Mouse (Mus musculus): ENCODE measurements at regions not wholly inside any gene's neighbourhood (a gene's known extent, or its start where the extent isn't known, plus 50 kb on each side); places are given as distances from the start of the nearest gene placed in this dataset.
"Not testable (repeated sequence)": the region's sequence is repeated elsewhere in the genome, so short reads cannot be mapped to it uniquely, and the experiment has no call there.

DNA sequence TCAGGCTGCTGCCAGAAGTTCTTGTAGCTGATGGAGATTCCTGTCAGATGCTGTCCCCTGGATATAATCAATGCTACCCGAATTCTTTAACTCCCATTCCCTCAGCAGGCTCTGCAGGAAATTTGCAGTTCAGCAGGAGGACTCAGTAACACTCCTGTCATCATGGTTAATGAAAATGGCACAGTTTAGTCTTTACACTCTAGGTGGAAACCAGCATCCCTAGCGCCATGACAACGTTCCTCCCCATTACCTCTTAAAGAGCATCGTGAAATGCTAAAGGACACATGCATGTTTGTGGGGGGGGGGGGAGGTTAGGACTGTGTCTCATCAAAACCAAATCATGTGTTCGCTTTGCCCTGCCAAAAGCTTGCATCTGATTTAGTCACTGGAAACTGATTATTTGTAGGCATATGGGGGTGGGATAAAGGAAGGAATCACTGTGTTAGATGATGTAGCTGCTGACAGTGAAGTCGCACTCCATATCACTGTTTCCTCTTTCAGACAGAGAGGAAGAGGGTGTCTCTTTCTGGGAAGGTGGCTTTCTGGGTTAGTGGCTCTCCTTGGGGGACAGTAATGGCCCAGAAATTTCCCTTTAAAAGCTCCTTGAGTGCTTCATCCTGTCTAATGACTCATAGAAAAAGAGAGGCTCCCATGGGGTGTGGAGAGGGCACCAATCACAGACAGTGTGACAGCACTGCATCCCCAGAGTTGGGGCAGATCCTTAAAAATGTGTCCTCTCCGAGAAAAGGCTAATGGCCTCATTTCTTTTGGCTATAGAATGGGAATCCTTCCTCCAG, 351.5 kb downstream of the Plekhb2 start:
- Histone ChIP-seq H3K4me1 (no peaks in the 10 kb centered on the region), H3K4me3 (no peak overlapping the region), H3K4me2 (replicated peaks) (no peak overlapping the region), H3K27ac (no peak overlapping the region), H3K9me3 (peaks cover 3% of the 10 kb centered on the region; the same call in 1 of the 2 replicates), H3K27me3 (no peaks in the 10 kb centered on the region), H3K9ac (no peak overlapping the region), H3K36me3 (no peaks in the 10 kb centered on the region)
- 75% methylated on average over 7 of the region's 7 CpGs for WGBS
- ATAC-seq (ENCODE audit: insufficient number of reproducible peaks, insufficient read depth, low FRiP score, low TSS enrichment): no peak

DNA sequence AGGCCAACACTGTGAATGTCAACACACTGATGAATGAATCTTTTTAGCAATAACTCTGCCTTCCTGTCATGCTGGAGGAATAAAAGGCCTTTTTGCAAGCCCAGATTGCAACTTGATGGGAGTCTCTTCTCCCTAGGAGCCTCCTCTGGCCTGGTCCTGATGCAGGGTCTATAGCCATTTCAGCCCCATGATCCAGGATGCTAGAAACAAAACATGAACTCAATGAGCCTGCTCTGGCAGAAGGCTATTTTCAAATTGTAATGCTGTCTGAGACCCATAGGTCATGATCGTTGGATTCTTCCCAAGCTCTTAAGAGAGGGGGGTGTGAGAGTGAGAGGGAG, 352.1 kb downstream of the Plekhb2 start:
- H3K4me1 ChIP-seq: no peaks in the 10 kb centered on the region
- no peak overlapping the region for H3K9ac ChIP-seq
- H3K27me3 ChIP-seq: no peaks in the 10 kb centered on the region
- H3K4me3 ChIP-seq: no peak overlapping the region
- ATAC-seq (ENCODE audit: insufficient number of reproducible peaks, insufficient read depth, low FRiP score, low TSS enrichment): no peak
- no peak overlapping the region for H3K4me2 ChIP-seq (replicated peaks)
- no peak overlapping the region for H3K27ac ChIP-seq
- 96% methylated on average over 1 of the region's 1 CpGs for WGBS
- peaks cover 3% of the 10 kb centered on the region; the same call in 1 of the 2 replicates for H3K9me3 ChIP-seq
- H3K36me3 ChIP-seq: no peaks in the 10 kb centered on the region

DNA sequence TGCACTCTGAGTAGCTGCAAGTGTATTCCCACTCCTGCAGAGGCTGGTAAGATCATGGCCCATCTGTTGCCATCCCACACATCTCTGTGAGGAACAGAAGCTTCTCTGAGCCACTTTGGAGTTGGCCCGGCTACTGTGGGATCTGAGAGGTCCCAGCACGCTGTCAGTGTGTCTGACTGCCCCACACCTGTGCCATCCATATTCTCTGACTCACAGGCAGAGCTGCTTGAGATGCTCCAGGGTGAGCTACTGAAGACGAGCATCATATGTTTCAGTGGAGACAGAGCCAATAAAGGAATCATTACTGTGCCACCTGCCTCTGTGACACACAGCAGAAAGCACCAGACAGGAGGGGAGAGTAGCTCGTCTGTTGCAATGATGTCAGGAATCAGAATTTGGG, 352.8 kb downstream of the Plekhb2 start:
- Histone ChIP-seq H3K9me3 (peaks cover 3% of the 10 kb centered on the region; the same call in 1 of the 2 replicates), H3K9ac (no peak overlapping the region), H3K4me1 (no peaks in the 10 kb centered on the region), H3K36me3 (no peaks in the 10 kb centered on the region), H3K27me3 (no peaks in the 10 kb centered on the region), H3K4me2 (replicated peaks) (no peak overlapping the region), H3K4me3 (no peak overlapping the region), H3K27ac (no peak overlapping the region)
- ATAC-seq (ENCODE audit: insufficient number of reproducible peaks, insufficient read depth, low FRiP score, low TSS enrichment): no peak
- WGBS: 79% methylated on average over 4 of the region's 4 CpGs

DNA sequence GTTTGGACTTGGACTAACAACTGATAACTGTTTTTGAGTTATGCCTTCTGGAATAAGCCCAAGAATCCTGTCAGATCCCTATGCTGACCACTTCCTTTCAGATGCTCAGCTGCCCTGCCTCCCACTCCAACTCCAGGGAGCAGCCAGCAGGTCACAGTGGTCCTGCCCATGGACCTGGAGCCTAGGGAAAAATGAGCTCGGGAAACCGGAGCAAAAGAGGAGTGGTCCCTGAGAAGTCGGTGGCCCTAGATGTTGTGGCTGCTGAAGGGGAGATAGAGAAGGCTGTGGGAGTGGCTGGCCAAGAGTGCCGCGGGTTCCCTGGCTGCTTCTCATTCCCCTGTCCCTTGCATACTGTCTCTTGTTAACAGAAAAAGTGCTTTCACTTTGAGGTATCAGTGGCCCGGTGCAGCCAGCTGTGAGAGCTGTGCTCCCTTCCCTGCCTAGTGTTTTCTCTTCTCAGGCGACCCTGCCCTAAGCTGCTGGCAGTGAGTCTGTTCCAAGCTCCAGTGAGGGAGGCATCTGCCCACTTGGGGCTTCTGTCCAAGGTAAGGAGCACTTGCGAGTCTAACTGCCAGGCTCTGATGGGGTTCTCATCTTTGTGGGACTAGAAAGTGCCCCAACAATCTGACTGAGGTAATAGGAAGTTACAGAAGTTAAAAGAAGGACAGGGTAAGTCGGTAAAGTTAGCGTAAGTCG, 357.2 kb downstream of the Plekhb2 start:
- ATAC-seq (ENCODE audit: insufficient number of reproducible peaks, insufficient read depth, low FRiP score, low TSS enrichment): no peak

DNA sequence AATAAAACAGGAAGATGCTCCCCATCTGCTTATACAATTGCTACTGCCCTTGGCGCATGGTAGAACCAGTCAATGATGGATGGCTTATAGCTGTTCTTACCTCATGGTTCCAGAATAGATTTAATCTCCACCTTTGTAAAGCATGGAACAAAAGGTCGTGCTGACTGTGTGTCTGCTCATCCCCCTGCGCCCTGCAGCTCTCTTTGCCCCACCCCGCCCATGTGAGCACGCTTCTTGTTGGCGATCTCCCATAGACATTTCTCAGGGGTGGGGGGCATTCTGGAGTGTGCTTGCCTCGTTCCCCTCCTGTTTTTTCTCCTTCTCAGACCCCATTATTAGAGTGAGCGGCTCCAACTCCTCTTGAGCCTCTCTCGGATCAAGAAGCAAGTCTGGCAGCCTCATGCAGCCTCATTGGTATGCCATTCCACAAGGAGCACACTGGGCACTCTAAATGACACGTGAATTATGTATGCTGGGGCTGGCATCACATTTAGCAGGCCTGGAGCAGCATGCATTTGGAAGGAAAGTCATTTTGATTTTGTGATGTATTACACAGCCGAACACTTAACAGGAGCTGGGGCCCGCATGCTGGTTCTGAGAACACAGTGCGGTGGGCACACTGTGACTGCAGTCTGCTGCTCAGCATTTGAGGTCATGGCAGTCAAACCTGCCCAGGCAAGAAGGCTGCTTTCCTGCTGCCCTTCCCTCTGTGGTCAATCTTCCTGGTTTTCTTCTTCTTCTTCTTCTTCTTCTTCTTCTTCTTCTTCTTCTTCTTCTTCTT, 362.5 kb downstream of the Plekhb2 start:
- WGBS: 81% methylated on average over 13 of the region's 13 CpGs
- ATAC-seq (ENCODE audit: insufficient number of reproducible peaks, insufficient read depth, low FRiP score, low TSS enrichment): no peak
- no peak overlapping the region for H3K9ac ChIP-seq
- no peaks in the 10 kb centered on the region for H3K4me1 ChIP-seq
- no peaks in the 10 kb centered on the region for H3K9me3 ChIP-seq
- H3K36me3 ChIP-seq: no peaks in the 10 kb centered on the region
- H3K4me3 ChIP-seq: no peak overlapping the region
- H3K27me3 ChIP-seq: no peaks in the 10 kb centered on the region
- no peak overlapping the region for H3K27ac ChIP-seq
- no peak overlapping the region for H3K4me2 ChIP-seq (replicated peaks)

More for the DNA sequence above, 357.2 kb downstream of the Plekhb2 start:
- no peaks in the 10 kb centered on the region for H3K9me3 ChIP-seq
- H3K27ac ChIP-seq: no peak overlapping the region
- no peak overlapping the region for H3K4me2 ChIP-seq (replicated peaks)
- no peak overlapping the region for H3K4me3 ChIP-seq
- H3K27me3 ChIP-seq: no peaks in the 10 kb centered on the region
- no peaks in the 10 kb centered on the region for H3K4me1 ChIP-seq
- no peaks in the 10 kb centered on the region for H3K36me3 ChIP-seq
- 81% methylated on average over 11 of the region's 11 CpGs for WGBS
- no peak overlapping the region for H3K9ac ChIP-seq

DNA sequence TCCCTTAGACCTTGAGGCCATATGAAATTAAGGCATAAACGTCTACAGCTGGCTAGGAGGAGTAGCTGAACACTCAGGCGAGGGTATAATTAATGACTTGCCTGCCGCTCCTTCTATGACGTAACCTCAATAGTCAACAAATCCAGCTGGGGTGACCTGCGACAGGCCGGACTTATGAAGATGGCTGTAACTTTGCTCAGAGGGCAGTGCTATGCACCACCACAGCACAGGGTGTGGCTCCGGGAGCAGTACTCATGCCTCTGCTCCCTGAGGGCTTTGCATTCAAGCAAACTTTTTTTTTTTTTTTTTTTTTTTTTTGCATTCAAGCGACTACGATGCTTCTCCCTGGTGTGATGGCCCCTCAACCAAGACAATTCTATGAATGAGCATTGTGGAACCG, 364.1 kb downstream of the Plekhb2 start:
- no peak for ATAC-seq (ENCODE audit: insufficient number of reproducible peaks, insufficient read depth, low FRiP score, low TSS enrichment)
- no peak overlapping the region for H3K9ac ChIP-seq
- H3K36me3 ChIP-seq: no peaks in the 10 kb centered on the region
- H3K4me2 ChIP-seq (replicated peaks): no peak overlapping the region
- H3K4me1 ChIP-seq: no peaks in the 10 kb centered on the region
- no peak overlapping the region for H3K27ac ChIP-seq
- no peak overlapping the region for H3K4me3 ChIP-seq
- H3K27me3 ChIP-seq: no peaks in the 10 kb centered on the region
- WGBS: 73% methylated on average over 10 of the region's 10 CpGs
- no peaks in the 10 kb centered on the region for H3K9me3 ChIP-seq

DNA sequence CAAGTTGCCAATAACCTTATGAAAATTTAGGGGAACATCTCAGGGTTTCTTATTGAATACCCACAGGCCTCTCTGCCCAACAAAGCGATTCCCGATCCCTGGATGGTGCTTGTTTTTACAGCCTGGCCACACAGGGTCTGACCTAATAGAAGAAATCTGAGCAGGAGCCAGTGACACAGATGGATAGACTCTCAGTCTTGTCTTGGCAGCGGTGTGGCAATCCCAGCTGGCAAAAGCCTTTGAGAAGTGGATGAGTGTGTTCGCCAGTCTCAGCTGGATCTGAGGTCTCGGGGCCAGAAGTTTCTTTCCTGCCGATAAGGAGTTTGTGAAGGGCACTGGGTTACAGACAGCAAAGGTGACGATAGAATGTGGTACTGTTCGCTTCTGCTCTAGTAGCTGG, 366.6 kb downstream of the Plekhb2 start:
- Histone ChIP-seq H3K27me3 (no peaks in the 10 kb centered on the region), H3K27ac (no peak overlapping the region)
- WGBS: 86% methylated on average over 8 of the region's 8 CpGs

DNA sequence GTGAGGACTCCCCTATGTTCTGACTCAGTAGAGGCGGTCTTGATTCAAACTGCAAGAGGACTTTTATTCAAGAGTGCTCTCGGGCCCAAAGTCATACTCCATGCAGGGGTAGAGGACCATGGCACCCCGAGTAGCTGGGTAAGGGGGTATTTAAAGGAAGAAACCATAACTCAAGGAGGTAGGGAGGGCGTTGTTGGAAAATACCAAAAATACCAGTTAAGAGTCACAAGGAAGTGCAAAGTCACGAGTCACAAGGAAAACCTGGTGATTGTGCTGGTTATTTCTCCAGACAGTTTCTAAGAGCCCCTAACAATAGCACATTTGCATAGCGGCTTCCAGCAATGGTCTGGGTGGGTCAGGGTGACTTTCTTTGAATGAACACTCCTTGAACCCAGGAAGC, 370.4 kb downstream of the Plekhb2 start:
- not testable (repeated sequence) for H3K27ac ChIP-seq; H3K4me2 ChIP-seq (replicated peaks); H3K36me3 ChIP-seq; H3K27me3 ChIP-seq; ATAC-seq (ENCODE audit: insufficient number of reproducible peaks, insufficient read depth, low FRiP score, low TSS enrichment); H3K9ac ChIP-seq; H3K4me3 ChIP-seq; H3K4me1 ChIP-seq; H3K9me3 ChIP-seq
- 90% methylated on average over 6 of the region's 6 CpGs for WGBS

More for the DNA sequence above, 366.6 kb downstream of the Plekhb2 start:
- H3K36me3 ChIP-seq: no peaks in the 10 kb centered on the region
- no peaks in the 10 kb centered on the region for H3K4me1 ChIP-seq
- H3K9ac ChIP-seq: no peak overlapping the region
- no peak for ATAC-seq (ENCODE audit: insufficient number of reproducible peaks, insufficient read depth, low FRiP score, low TSS enrichment)
- H3K9me3 ChIP-seq: no peaks in the 10 kb centered on the region
- H3K4me3 ChIP-seq: no peak overlapping the region
- no peak overlapping the region for H3K4me2 ChIP-seq (replicated peaks)

DNA sequence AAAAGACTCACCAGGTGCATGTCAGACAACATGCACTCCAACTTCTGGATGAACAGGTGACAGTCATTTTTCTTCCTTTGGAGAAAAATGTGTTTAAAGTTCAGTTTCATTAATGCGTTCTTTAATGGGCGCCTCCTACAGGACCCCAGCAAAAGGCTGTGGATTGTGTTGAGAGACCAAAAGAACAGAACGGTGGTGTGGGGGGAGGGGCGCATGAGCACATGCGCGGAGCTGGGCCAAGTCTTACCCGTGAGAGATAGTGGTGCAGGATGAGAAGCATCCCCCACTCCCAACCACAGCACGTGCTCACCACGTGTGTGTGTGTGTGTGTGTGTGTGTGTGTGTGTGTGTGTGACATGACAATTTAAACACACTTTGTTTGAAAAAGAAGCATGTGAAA, 371.0 kb downstream of the Plekhb2 start:
- Histone ChIP-seq H3K9ac (no peak overlapping the region), H3K4me2 (replicated peaks) (no peak overlapping the region), H3K4me1 (no peaks in the 10 kb centered on the region), H3K27ac (no peak overlapping the region), H3K9me3 (no peaks in the 10 kb centered on the region), H3K36me3 (no peaks in the 10 kb centered on the region), H3K27me3 (no peaks in the 10 kb centered on the region), H3K4me3 (no peak overlapping the region)
- ATAC-seq (ENCODE audit: insufficient number of reproducible peaks, insufficient read depth, low FRiP score, low TSS enrichment): no peak
- WGBS: 79% methylated on average over 9 of the region's 9 CpGs

DNA sequence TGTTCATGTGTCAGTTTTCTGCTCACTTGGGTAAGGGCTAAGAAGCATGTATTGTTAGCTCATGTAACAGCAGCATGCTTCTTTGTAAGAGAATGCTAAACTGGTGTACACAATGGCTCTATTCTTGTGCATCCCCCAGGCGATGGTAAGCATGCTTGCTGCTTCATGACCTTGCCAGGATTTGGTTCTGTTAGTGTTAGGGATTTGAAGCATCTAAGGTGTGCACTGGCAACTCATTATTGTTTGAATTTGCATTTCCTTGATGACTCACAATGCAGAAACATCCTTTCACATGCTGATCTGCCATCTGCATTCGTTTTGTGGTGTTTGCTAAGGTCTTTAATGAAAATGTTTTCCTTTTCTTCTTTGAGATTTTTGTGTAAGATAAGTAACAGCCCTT, 382.8 kb downstream of the Plekhb2 start:
- Histone ChIP-seq H3K27ac (no peak overlapping the region), H3K4me2 (replicated peaks) (no peak overlapping the region), H3K4me3 (no peak overlapping the region), H3K4me1 (no peaks in the 10 kb centered on the region), H3K27me3 (no peaks in the 10 kb centered on the region), H3K9me3 (no peaks in the 10 kb centered on the region), H3K36me3 (no peaks in the 10 kb centered on the region), H3K9ac (no peak overlapping the region)
- WGBS: 37% methylated on average over 2 of the region's 2 CpGs
- ATAC-seq (ENCODE audit: insufficient number of reproducible peaks, insufficient read depth, low FRiP score, low TSS enrichment): no peak

DNA sequence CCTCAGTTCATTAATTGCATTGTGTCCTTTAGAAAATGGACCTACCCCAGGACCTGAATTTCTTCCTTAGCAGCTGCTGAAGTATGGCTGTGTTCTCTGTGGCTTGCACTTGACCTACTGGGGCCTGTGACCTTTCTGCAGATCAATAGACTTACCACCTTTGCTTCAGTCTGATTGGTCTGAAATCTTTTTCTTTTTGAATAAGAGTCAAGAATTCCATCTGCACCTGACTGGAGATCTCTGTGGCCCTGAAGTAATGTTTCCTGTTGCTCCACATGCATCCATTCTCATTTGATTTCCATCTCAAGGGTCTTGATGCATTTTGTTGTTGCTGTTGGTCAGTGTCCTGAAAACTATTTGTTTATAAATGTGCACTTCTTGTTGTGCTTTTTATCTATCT, 388.4 kb downstream of the Plekhb2 start:
- H3K9ac ChIP-seq: no peak overlapping the region

DNA sequence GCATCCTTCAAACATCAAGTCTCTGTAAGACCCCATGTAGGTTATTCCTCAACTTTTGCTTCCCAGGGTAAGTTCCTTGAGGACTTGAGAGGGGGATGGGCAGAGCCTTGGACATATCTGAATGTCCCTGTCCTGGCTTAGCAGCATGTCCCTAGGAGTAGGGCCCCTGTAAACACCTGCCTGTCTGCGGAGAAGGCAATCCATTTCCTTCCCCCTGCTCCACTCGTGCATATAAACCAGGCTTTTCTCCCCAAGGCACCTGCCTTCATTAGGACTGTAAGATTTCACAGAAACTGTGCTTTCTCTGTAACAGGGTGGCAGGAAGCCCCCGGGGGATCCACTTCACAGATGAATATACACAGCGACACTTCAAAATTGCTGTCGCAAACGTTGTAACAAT, 393.1 kb downstream of the Plekhb2 start:
- no peak for ATAC-seq (ENCODE audit: insufficient number of reproducible peaks, insufficient read depth, low FRiP score, low TSS enrichment)
- no peak overlapping the region for H3K4me3 ChIP-seq
- H3K27me3 ChIP-seq: no peaks in the 10 kb centered on the region
- H3K4me1 ChIP-seq: no peaks in the 10 kb centered on the region
- no peaks in the 10 kb centered on the region for H3K9me3 ChIP-seq
- no peaks in the 10 kb centered on the region for H3K36me3 ChIP-seq
- no peak overlapping the region for H3K4me2 ChIP-seq (replicated peaks)
- H3K27ac ChIP-seq: no peak overlapping the region
- H3K9ac ChIP-seq: no peak overlapping the region
- 75% methylated on average over 6 of the region's 6 CpGs for WGBS

More for the DNA sequence above, 388.4 kb downstream of the Plekhb2 start:
- Histone ChIP-seq H3K4me3 (no peak overlapping the region), H3K4me2 (replicated peaks) (no peak overlapping the region), H3K36me3 (no peaks in the 10 kb centered on the region), H3K27ac (no peak overlapping the region), H3K9me3 (no peaks in the 10 kb centered on the region), H3K4me1 (no peaks in the 10 kb centered on the region), H3K27me3 (no peaks in the 10 kb centered on the region)
- ATAC-seq (ENCODE audit: insufficient number of reproducible peaks, insufficient read depth, low FRiP score, low TSS enrichment): no peak
